In the genomic region with DNA sequence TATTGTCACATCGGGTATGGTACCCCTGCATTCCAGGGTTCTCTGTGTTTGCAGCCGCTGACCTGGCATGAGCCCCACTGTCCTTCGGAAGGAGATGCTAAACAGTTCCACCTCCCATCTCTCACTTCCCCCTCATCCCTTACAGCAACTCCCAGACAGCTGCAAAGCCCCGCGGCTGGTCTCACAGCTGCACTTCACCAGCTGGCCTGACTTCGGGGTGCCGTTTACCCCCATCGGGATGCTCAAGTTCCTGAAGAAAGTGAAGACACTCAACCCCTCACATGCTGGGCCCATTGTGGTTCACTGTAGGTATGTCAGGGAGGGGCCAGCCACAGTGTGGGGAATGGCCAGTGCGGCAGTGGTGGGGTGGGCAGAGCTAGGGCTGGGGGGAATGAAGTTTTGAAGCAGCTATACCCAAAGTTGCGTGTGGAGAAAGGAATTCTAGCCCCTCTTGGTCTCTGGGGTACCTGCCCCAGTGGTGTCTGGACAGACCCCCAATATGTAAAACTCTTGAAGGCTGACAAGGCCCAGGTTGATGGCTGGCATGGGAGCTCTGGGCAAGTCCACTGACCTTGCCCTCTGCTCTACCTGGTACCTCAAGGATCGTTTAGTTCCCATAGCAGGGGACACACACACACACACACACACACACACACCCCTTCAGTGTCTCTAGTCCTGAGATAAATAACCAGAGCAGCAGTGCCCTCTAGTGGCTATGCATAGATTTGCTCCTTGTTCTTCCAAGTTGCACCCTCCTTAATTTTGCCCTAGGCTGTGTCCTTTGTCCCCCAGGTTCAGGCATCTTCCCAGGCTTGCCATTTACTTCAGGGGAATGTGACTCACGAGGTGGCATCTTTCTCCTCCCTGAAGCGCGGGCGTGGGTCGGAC, we compare ENCODE assay signal across 9 mouse cellular contexts. TPM values are rescaled to one million over a fixed set of nuclear protein-coding genes. Genes with fewer than 3 reads are reported as not detected.
DNase-seq lines count a peak whose midpoint lies in the region.
"Had no signal": no experiment of that assay in that cellular context is flagged by ENCODE, and none has a peak within 500 bp of the region (broad histone marks: within the 10 kb centered on the region; RNA-seq: fewer than 3 reads in every experiment).

No protein-coding gene starts in this region.

- no peaks in the 10 kb centered on the region for H3K27me3 ChIP-seq in embryonic facial prominence, embryonic 10.5 days (replicated peaks; ENCODE audit: low read depth, poor library complexity, severe bottlenecking)
- H3K27me3 ChIP-seq: liver, embryonic 15.5 days had no signal

- peak; percentile 39 to 79 for DNase-seq in adrenal gland, adult (ENCODE audit: inconsistent age in 2 of 2, low spot score in 1 of 2)
- no peak for DNase-seq in adrenal gland, adult 8-10 months
- peak; percentile 46 for DNase-seq in adrenal gland, adult 2 months
- DNase-seq in embryonic facial prominence, embryonic 10.5 days (ENCODE audit: low spot score) = peak; percentile 65
- DNase-seq in heart, postnatal 36 days = peak; percentile 49 to 51
- peak; percentile 10 for DNase-seq in large intestine, adult 2 months (ENCODE audit: low read depth, low spot score)
- DNase-seq in lung, postnatal 10 days = peak; percentile 84
- DNase-seq in right cerebral cortex, postnatal 10 days (ENCODE audit: low spot score in 2 of 2) = peak; percentile 74 to 83

- H3K27ac ChIP-seq in embryonic facial prominence, embryonic 10.5 days (replicated peaks) = 0 out of 2 replicates have a peak overlapping the region, but pooled peaks have one; percentile 10
- H3K27ac ChIP-seq: liver, embryonic 15.5 days had no signal

- H3K4me3 ChIP-seq in embryonic facial prominence, embryonic 10.5 days = no peak overlapping the region
- H3K4me3 ChIP-seq: liver, embryonic 15.5 days had no signal

- no peaks in the 10 kb centered on the region for H3K36me3 ChIP-seq in embryonic facial prominence, embryonic 10.5 days (replicated peaks)

- H3K4me1 ChIP-seq in embryonic facial prominence, embryonic 10.5 days = peaks cover 16% of the 10 kb centered on the region
- H3K4me1 ChIP-seq: liver, embryonic 15.5 days had no signal

- intact Hi-C loops in heart, postnatal 36 days (cut with DNase I) = loop anchor here (2.0 kb wide), 1 partner anchor 36 kb away; no protein-coding TSS in a partner anchor

- no peaks in the 10 kb centered on the region for H3K9me3 ChIP-seq in embryonic facial prominence, embryonic 10.5 days
- H3K9me3 ChIP-seq: liver, embryonic 15.5 days had no signal

- 39% methylated on average over 16 of the region's 16 CpGs for WGBS in embryonic facial prominence, embryonic 10.5 days
- 44% methylated on average over 16 of the region's 16 CpGs for WGBS in large intestine, adult 2 months

RNA-seq across cellular contexts. Expression of a gene that starts 47.1 kb away (rescaled TPM):
- total RNA-seq in adrenal gland, adult 8-10 months (2022) = 1 to 10 TPM; 2.0 to 4.2 (median 3.2) TPM
- total RNA-seq in adrenal gland, adult 2 months (2021) = 1 to 10 TPM; 2.4 to 5.4 TPM
- polyA plus RNA-seq in adrenal gland, adult 2 months (2012; rRNA removed) = 0.26 and 0.43 TPM in 2 replicates
- polyA plus RNA-seq in embryonic facial prominence, embryonic 10.5 days (2016; fragmentation: Nextera tagmentation; extraction: Ambion mirVana) = 45.7 and 46.9 TPM in 2 replicates
- total RNA-seq in heart, postnatal 36 days (2021) = 1 to 10 TPM; 2.7 to 3.2 TPM
- 4.5 and 7.9 TPM in 2 replicates for polyA plus RNA-seq in large intestine, adult 2 months (2012; rRNA removed)
